Mouse (Mus musculus) right cerebral cortex, adult 18-20 months (tissue): ENCODE results near the gene Ppp1r3d.
A peak's percentile ranks its signal among the peaks of the same experiment; 100 is the strongest.

Experiments
- DNase-seq: peaks from one replicate; pipeline ENCODE4 v3.0.0; 2022; ENCODE audit warnings: mixed read lengths

The Ppp1r3d gene

DNA sequence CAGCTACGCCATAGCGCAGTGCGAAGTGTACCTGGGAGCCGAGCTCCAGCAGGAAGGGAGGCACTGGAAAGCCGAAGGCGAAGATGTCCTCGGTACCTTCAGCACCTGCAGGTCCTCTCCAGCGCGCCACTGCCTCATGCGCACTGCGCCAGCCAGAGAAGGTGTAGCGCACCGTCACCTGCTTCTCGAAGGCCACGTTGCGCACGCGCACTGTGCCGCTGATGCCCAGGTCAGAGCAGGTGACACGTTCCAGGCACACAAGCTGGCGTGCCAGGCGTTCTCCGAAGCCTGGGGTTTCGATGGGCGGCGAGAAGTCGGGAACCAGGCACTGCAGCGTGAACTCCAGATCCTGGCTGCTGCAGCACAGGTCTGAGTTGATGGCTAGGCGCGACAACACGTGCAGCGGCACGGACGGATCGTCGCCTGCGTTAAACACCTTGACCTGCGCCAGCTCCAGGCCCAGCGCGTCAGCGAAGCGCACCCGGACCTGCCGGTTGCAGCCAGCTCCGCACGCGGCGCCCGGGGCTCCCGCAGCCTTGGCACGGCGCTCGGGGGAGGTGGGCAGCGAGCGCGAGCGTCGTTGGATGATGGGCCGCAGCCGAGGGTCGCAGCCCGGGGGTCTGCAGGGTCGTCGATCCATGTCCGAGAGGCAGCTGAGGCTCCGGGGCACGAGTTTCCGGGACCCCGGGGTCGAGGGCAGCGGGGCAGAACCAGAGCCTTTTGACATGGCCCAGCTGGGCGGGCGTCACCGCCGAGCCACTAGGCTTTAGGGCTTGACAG lies 601 bp downstream of the Ppp1r3d start:
- peak; percentile 54 for DNase-seq

DNA sequence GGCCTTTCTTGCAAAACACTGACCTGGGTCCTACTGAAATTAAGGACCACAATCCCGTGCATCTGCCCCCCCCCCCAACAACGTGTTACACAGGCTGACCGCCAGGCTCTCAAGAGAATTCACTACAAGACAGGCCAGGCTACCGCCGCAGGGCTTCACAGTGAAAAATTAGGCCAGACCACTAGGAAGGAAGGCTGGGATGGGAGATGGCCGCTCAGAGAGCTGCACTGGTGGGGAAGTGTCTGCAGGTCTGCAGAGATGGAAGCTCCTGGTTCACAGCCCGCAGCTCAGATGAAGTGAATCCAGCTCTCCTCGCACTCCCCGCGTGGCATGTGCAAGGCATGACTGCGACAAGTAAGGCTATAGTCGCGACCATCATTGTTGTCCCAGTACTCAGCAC lies 1.2 kb downstream of the Ppp1r3d start:
- DNase-seq, result no peak

GRCm38 (mm10) chr2:178412598-178412997 lies 1.7 kb downstream of the Ppp1r3d start:
- peak; percentile 74 for DNase-seq

- DNase-seq, result no peak
Measured at GRCm38 (mm10) chr2:178410286-178410685, 4.0 kb downstream of the Ppp1r3d start.

DNA sequence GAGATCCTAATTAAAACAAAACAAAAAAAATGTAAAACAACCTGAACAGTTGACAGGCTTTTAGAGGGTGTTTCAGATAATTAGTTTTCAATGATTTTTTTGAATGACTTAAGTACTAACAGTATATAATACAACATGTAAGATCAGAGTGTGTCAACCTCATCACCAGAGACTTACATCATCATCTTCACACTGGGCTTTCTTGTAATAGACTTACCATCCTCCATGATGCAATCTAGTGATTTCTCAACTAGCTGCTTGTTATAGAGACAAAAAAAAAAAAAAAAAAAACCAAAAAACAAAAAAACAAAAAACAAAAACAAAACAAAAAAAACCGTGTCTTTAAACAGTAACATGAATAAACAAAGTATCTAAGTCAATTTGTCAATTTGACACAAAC lies 5.2 kb downstream of the Ppp1r3d start:
- DNase-seq, result no peak

- DNase-seq, result no peak
Measured at GRCm38 (mm10) chr2:178407053-178407815, 7.0 kb downstream of the Ppp1r3d start, which contains the start of gene Sycp2. Sycp2 (minus strand) TSS chr2:178407685.
